Mouse (Mus musculus) lung, adult 2 months (tissue): ENCODE results near the gene Cga. TPM values are rescaled to one million over a fixed set of nuclear protein-coding genes. Genes with fewer than 3 reads are reported as not detected.
"Not testable (repeated sequence)": the region's sequence is repeated elsewhere in the genome, so short reads cannot be mapped to it uniquely, and the experiment has no call there.

ENCODE experiments used
- DNase-seq: peaks from one replicate; pipeline ENCODE4 v3.0.0; 2022
- H3K4me1 ChIP-seq: fragments of 200-500 bp; 2 replicates; pipeline ENCODE4 v1.6.1; 2011; ENCODE audit warnings: low read length; ENCODE audit not compliant: control insufficient read depth, insufficient read depth
- H3K4me3 ChIP-seq: fragments of 200-500 bp; replicated peaks from 2 replicates; pipeline ENCODE3; 2011; ENCODE audit warnings: low read depth, mild to moderate bottlenecking, control low read depth, low read length; ENCODE audit errors: extremely low read depth
- CTCF ChIP-seq: fragments of 200-500 bp; IDR thresholded peaks from 2 replicates; pipeline ENCODE4 v1.5.1; 2011; ENCODE audit warnings: mild to moderate bottlenecking, low read length, control low read depth; ENCODE audit not compliant: insufficient read depth
- POLR2A ChIP-seq: fragments of 200-500 bp; IDR thresholded peaks from 2 replicates; pipeline ENCODE4 v1.6.1; 2011; ENCODE audit warnings: low read depth, mild to moderate bottlenecking, control low read depth, low read length, borderline replicate concordance; ENCODE audit errors: extremely low read depth
- WGBS: fragments of 180-500 bp; shearing (Covaris S2); methylation state at CpG from one replicate; pipeline ENCODE4 v1.1.7; 2018; 5-methylcytosine and 5-hydroxymethylcytosine counted together
- polyA plus RNA-seq: library from polyadenylated mRNA; depleted of rRNA; stranded (reverse); fragments of >200 nt; gene quantifications from 2 replicates; pipeline ENCODE4 v1.2.3, GENCODE M21; 2012

Cga gene
- polyA plus RNA-seq, 1 experiment, result not detected

- no peak for DNase-seq
- peaks cover 8% of the 10 kb centered on the region for H3K4me1 ChIP-seq
- WGBS, result 19% methylated on average over 7 of the region's 7 CpGs
- H3K4me3 ChIP-seq, result peak overlapping the region; percentile 87
- no peak for TF ChIP-seq POLR2A
- TF ChIP-seq CTCF, result no peak
Observed at GRCm38 (mm10) chr4:34887295-34887694, 6.3 kb upstream of the Cga start.

- TF ChIP-seq CTCF, result no peak
- no peak for TF ChIP-seq POLR2A
- 33% methylated on average over 15 of the region's 15 CpGs for WGBS
- Histone ChIP-seq H3K4me1 (peaks cover 4% of the 10 kb centered on the region; the same call in 1 of the 2 replicates), H3K4me3 (no peak overlapping the region)
- no peak for DNase-seq
Observed at GRCm38 (mm10) chr4:34889101-34889811, 4.3 kb upstream of the Cga start.

DNA sequence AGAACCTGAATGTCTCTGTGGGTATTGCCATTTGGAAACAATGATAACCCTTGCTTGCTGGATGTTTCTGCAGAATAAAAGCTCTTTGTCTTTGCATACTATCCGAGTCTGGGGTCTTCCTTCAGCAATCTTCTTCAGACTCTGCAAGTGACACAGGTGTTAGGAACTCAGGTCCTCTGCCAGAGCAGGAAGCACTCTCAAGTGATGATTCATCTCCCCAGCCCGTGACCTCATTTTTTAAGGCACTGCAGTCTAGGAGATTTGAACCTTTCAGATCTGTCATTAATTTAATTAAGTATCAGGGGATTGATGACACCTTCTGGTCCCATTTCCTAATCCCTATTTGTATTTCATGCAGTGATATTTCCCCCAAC is 3.8 kb upstream of the Cga start:
- DNase-seq, result no peak
- 35% methylated on average over 2 of the region's 2 CpGs for WGBS
- H3K4me1 ChIP-seq, result peaks cover 4% of the 10 kb centered on the region; the same call in 1 of the 2 replicates
- TF ChIP-seq POLR2A (no peak), CTCF (no peak)
- H3K4me3 ChIP-seq, result no peak overlapping the region

DNA sequence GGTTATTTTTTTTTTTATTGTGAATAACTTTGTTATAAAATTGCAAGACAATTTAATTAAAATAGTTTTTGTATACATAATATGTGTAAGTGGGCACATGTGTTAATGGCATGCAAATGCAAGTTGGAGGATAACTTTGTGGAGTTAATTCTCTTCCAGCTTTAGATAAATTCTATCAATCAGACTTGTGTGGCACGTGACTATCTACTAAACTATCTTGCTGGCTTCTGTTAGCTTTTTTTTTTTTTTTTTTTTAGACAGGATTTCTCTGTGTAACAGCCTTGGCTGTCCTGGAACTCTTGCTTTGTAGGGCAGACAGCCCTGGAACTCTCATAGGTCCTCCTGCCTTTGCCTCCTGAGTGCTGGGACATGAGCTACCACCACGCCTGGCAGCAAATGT is 4.9 kb downstream of the Cga start:
- no peak overlapping the region for H3K4me3 ChIP-seq
- H3K4me1 ChIP-seq, result no peaks in the 10 kb centered on the region
- TF ChIP-seq CTCF (no peak), POLR2A (no peak)
- 65% methylated on average over 2 of the region's 2 CpGs for WGBS
- DNase-seq, result no peak

- 92% methylated on average over 1 of the region's 1 CpGs for WGBS
- no peaks in the 10 kb centered on the region for H3K4me1 ChIP-seq
- no peak for DNase-seq
- no peak overlapping the region for H3K4me3 ChIP-seq
- TF ChIP-seq POLR2A, result no peak
- no peak for TF ChIP-seq CTCF
Observed at GRCm38 (mm10) chr4:34899322-34899721, 5.7 kb downstream of the Cga start.

GRCm38 (mm10) chr4:34900155-34900554 is 6.6 kb downstream of the Cga start:
- Histone ChIP-seq H3K4me1 (no peaks in the 10 kb centered on the region), H3K4me3 (no peak overlapping the region)
- DNase-seq, result no peak
- WGBS, result 50% methylated on average over 9 of the region's 9 CpGs
- TF ChIP-seq CTCF, result no peak

DNA sequence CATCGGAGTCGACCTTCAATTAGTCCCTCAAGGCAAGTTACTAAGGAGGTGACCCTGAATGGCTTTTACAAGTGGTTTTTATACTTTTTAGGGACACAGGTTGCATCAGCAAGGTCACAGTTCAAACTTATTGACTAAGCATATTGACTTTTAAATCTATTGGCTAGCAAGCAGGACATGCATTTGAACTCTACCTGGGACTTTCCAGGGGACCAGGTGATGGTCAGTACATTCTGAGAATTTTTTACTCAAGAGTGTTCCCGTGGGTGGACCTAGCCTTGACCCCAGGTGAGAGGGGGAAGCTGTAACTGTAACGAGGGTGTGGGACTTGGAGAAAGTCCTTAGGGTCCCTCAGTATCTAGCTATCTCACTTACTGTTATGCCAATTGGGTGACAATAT is 7.6 kb downstream of the Cga start:
- Histone ChIP-seq H3K4me3 (no peak overlapping the region), H3K4me1 (no peaks in the 10 kb centered on the region)
- WGBS, result 68% methylated on average over 4 of the region's 4 CpGs
- TF ChIP-seq POLR2A (no peak), CTCF (no peak)
- no peak for DNase-seq

GRCm38 (mm10) chr4:34901582-34901981 is 8.0 kb downstream of the Cga start:
- H3K4me3 ChIP-seq, DNase-seq, H3K4me1 ChIP-seq: not testable (repeated sequence)
- WGBS, result 59% methylated on average over 3 of the region's 3 CpGs

DNA sequence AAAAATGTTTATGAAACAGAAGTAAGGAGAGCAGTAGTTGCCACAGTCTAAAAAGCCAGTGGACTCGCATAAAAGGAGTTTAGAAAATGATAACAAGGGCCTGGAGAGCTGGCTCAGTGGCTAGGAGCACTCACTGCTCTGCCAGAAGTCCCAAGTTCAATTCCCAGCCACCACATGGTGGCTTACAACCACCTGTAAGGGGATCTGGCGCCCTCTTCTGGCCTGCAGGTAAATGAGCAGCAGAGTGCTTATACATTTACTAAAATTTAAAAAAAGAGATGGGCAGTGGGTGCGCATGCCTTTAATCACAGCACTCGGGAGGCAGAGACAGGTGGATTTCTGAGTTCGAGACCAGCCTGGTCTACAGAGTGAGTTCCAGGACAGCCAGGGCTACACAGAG is 11.8 kb downstream of the Cga start:
- no peak for DNase-seq
- H3K4me1 ChIP-seq, result no peaks in the 10 kb centered on the region
- 75% methylated on average over 5 of the region's 5 CpGs for WGBS
- no peak overlapping the region for H3K4me3 ChIP-seq
- TF ChIP-seq CTCF (peak; percentile 36), POLR2A (no peak)

- H3K4me3 ChIP-seq, result no peak overlapping the region
Observed at GRCm38 (mm10) chr4:34906151-34906550, 12.6 kb downstream of the Cga start.

More at GRCm38 (mm10) chr4:34906151-34906550, 12.6 kb downstream of the Cga start:
- TF ChIP-seq CTCF, result no peak
- TF ChIP-seq POLR2A, result no peak
- DNase-seq, result no peak
- WGBS, result 68% methylated on average over 4 of the region's 4 CpGs
- H3K4me1 ChIP-seq, result no peaks in the 10 kb centered on the region
